Comparison of ENCODE assay signal across 8 mouse cellular contexts in the genomic region with DNA sequence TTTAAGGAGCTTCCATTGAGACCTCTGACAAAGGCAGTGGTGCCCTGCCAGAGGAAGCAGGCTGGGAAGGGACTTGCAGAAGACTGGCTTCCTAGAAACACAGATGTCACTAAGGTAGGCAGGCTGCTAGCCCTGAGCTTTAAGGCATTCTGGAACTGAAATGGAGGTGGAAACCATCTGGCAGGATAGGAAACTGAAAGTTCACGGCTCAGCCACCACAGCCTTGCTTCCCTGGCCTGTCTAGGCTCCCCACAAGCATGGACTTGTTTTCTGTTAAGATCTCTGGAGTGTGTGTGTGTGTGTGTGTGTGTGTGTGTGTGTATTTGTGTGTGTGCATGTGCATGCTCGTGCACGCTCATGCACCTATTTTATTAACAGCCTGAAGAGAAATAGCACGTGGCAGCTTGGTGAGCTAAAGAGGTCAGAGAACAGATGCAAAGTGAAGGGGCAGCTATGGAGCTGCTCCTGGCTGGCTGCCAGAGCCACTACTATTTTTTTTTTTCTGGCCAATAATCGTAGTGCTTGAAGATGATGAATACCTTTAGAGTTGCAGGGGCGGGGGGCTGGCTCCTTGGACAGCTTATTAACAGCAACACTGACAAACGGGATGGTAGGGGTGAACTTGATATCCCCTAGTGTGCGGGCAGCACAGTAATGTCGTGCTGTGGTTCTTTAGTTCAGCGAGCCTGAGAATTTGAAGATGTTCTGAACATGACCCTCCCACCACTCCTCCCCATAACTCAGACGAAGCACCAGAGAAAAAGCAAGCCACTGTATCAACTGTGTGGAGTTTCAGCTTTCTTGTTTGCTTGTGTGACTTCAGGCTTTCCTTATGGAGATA.
A peak's percentile ranks its signal among the peaks of the same experiment; 100 is the strongest.
DNase-seq lines count a peak whose midpoint lies in the region; ATAC-seq and TF ChIP-seq lines count a peak whose summit lies in the region.

No protein-coding gene starts in this region.

- no peaks in the 10 kb centered on the region for H3K27me3 ChIP-seq in thymus, adult 2 months (ENCODE audit: control insufficient read depth, insufficient read depth, low read length)
- H3K27me3 ChIP-seq in heart, adult 2 months (ENCODE audit: control insufficient read depth, insufficient read depth, low read length): no peaks in the 10 kb centered on the region
- H3K27me3 ChIP-seq in stomach, embryonic 16.5 days (ENCODE audit: control insufficient read depth, insufficient read depth, low read length): no peaks in the 10 kb centered on the region

- no peak overlapping the region for H3K27ac ChIP-seq in thymus, adult 2 months (ENCODE audit: control insufficient read depth, insufficient read depth, low read length)
- peak overlapping the region; percentile 24 for H3K27ac ChIP-seq in heart, adult 2 months
- peak overlapping the region; percentile 95 for H3K27ac ChIP-seq in stomach, embryonic 16.5 days (ENCODE audit: low read length)

- H3K79me2 ChIP-seq in heart, adult 2 months (replicated peaks; ENCODE audit: control insufficient read depth, insufficient read depth, low read length): no peaks in the 10 kb centered on the region

- H3K9me3 ChIP-seq in stomach, embryonic 16.5 days (replicated peaks; ENCODE audit: control insufficient read depth, low read length): no peaks in the 10 kb centered on the region

- 35% methylated on average over 11 of the region's 11 CpGs for WGBS in thymus, adult 2 months
- 32% methylated on average over 11 of the region's 11 CpGs for WGBS in heart, adult 2 months
- 11% methylated on average over 11 of the region's 11 CpGs for WGBS in stomach, embryonic 16.5 days

- DNase-seq in cerebellum, adult 11-12 months: peak; percentile 5
- DNase-seq in thymus, postnatal 4 days: peak; percentile 16
- DNase-seq in thymus, adult 2 months: no peak
- peak; percentile 20 to 38 for DNase-seq in heart, adult 2 months
- DNase-seq in kidney, adult 18-20 months: peak; percentile 40
- peak; percentile 24 for DNase-seq in lung, postnatal 10 days

- ATAC-seq in cerebellum, adult (ENCODE audit: insufficient number of reproducible peaks, low FRiP score, low TSS enrichment): no peak
- peak; percentile 19; the same call in 1 of the 2 replicates for ATAC-seq in stomach, embryonic 16.5 days (ENCODE audit: insufficient read depth, low FRiP score)

- no peak for TF ChIP-seq EP300 in heart, adult 2 months (IDR thresholded peaks at IDR 0.05; ENCODE audit: insufficient read depth, low read depth, low read length)

- peaks cover 11% of the 10 kb centered on the region for H3K4me1 ChIP-seq in thymus, adult 2 months (replicated peaks; ENCODE audit: control insufficient read depth, insufficient read depth, low read length)
- H3K4me1 ChIP-seq in heart, adult 2 months (ENCODE audit: control insufficient read depth, insufficient read depth, low read length): peaks cover 15% of the 10 kb centered on the region
- peaks cover 33% of the 10 kb centered on the region for H3K4me1 ChIP-seq in stomach, embryonic 16.5 days (ENCODE audit: control insufficient read depth, insufficient read depth, low read length)

- peak overlapping the region; percentile 33 for H3K4me2 ChIP-seq in stomach, embryonic 16.5 days (ENCODE audit: low read depth, low read length)

- H3K4me3 ChIP-seq in thymus, adult 2 months (ENCODE audit: control insufficient read depth, insufficient read depth, low read length): no peak overlapping the region
- no peak overlapping the region for H3K4me3 ChIP-seq in heart, adult 2 months
- H3K4me3 ChIP-seq in stomach, embryonic 16.5 days (replicated peaks; ENCODE audit: low read length): no peak overlapping the region

- no peak overlapping the region for H3K9ac ChIP-seq in heart, adult 2 months (ENCODE audit: low read depth, low read length)
- H3K9ac ChIP-seq in stomach, embryonic 16.5 days (ENCODE audit: low read length): peak overlapping the region; percentile 29

- no peak for TF ChIP-seq CTCF in thymus, adult 2 months (IDR thresholded peaks at IDR 0.05; ENCODE audit: borderline replicate concordance, control insufficient read depth, extremely low read depth, insufficient read depth, low read length, poor library complexity)
- TF ChIP-seq CTCF in heart, adult 2 months (IDR thresholded peaks at IDR 0.05): no peak

- no peak for TF ChIP-seq POLR2A in thymus, adult 2 months (IDR thresholded peaks at IDR 0.05; ENCODE audit: control insufficient read depth, extremely low read depth, insufficient read depth, low read length, poor library complexity)
- no peak for TF ChIP-seq POLR2A in heart, adult 2 months (IDR thresholded peaks at IDR 0.05; ENCODE audit: insufficient read depth, low read depth, low read length)

- intact Hi-C loops in heart, adult 2 months (cut with DNase I): no loop called here

- H3K36me3 ChIP-seq in thymus, adult 2 months (ENCODE audit: control insufficient read depth, insufficient read depth, low read length): no peaks in the 10 kb centered on the region
- H3K36me3 ChIP-seq in heart, adult 2 months (ENCODE audit: control insufficient read depth, insufficient read depth, low read length): no peaks in the 10 kb centered on the region
- H3K36me3 ChIP-seq in stomach, embryonic 16.5 days (ENCODE audit: control insufficient read depth, insufficient read depth, low read length): no peaks in the 10 kb centered on the region
